Mouse (Mus musculus): ENCODE data around the gene Piwil4.
"Not testable (repeated sequence)": the region's sequence is repeated elsewhere in the genome, so short reads cannot be mapped to it uniquely, and the experiment has no call there.

Gene Piwil4

GRCm38 (mm10) chr9:14724755-14725420, 15.6 kb downstream of the Piwil4 start:
- DNase-seq = no peak

GRCm38 (mm10) chr9:14721610-14722009, 18.9 kb downstream of the Piwil4 start:
- DNase-seq = no peak

GRCm38 (mm10) chr9:14720384-14720783, 20.1 kb downstream of the Piwil4 start:
- no peak for DNase-seq

- no peak for DNase-seq
Observed at GRCm38 (mm10) chr9:14718332-14718691, 22.2 kb downstream of the Piwil4 start.

GRCm38 (mm10) chr9:14717689-14718331, 22.7 kb downstream of the Piwil4 start:
- no peak for DNase-seq

GRCm38 (mm10) chr9:14715258-14715657, 25.3 kb downstream of the Piwil4 start:
- DNase-seq = no peak

- no peak for DNase-seq
Observed at GRCm38 (mm10) chr9:14710910-14711309, 29.6 kb downstream of the Piwil4 start.

- no peak for DNase-seq
Observed at GRCm38 (mm10) chr9:14705321-14706162, 35.0 kb downstream of the Piwil4 start.

GRCm38 (mm10) chr9:14700795-14701194, 39.7 kb downstream of the Piwil4 start:
- DNase-seq = not testable (repeated sequence)

- no peak for DNase-seq
Observed at GRCm38 (mm10) chr9:14699288-14699640, 41.3 kb downstream of the Piwil4 start.

- peak; percentile 84 to 88 for DNase-seq
Observed at GRCm38 (mm10) chr9:14698582-14699287, 41.8 kb downstream of the Piwil4 start.

GRCm38 (mm10) chr9:14697903-14698302, 42.6 kb downstream of the Piwil4 start:
- DNase-seq = no peak

GRCm38 (mm10) chr9:14689376-14690108, 51.0 kb downstream of the Piwil4 start:
- DNase-seq = no peak

- no peak for DNase-seq
Observed at GRCm38 (mm10) chr9:14684363-14684762, 56.2 kb downstream of the Piwil4 start.

GRCm38 (mm10) chr9:14682741-14683140, 57.8 kb downstream of the Piwil4 start:
- no peak for DNase-seq

- DNase-seq = no peak
Observed at GRCm38 (mm10) chr9:14680584-14680983, 59.9 kb downstream of the Piwil4 start.

- no peak for DNase-seq
Observed at GRCm38 (mm10) chr9:14675707-14676691, 64.5 kb downstream of the Piwil4 start.

GRCm38 (mm10) chr9:14674506-14674905, 66.0 kb downstream of the Piwil4 start:
- DNase-seq = no peak

GRCm38 (mm10) chr9:14673109-14673508, 67.4 kb downstream of the Piwil4 start:
- DNase-seq = no peak

GRCm38 (mm10) chr9:14671965-14672364, 68.6 kb downstream of the Piwil4 start:
- DNase-seq = not testable (repeated sequence)

GRCm38 (mm10) chr9:14668382-14668781, 72.2 kb downstream of the Piwil4 start:
- DNase-seq = peak in 1 of 2 experiments; percentile 52
